Mouse (Mus musculus) adrenal gland (tissue): ENCODE results near the gene Dusp14.

Experiments used
- intact Hi-C: fragments of 180-260 bp; cut with DNase I; formaldehyde crosslinking; loops from one replicate; pipeline ENCODE4 v1.15.1; 2025

Dusp14 gene

DNA sequence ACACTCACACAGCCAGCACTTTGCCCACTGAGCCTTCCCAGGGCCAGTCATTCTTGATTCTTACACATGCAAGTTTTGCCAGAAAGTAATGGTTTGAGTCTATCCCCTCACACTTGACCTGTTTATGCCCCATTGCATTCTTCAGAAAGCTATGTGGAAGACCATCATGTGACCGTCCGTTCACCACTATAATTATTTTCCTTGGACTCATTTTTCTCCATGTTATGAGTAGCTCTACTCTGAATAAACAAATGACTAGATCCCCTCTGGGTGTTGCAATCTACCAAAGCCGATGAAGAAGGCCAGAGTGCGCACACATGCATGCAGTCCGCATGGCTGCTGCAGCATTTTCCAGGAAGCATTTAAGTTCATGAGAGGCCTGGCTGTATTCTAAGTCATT lies 41.8 kb downstream of the Dusp14 start:
- intact Hi-C loops, result no loop called here

DNA sequence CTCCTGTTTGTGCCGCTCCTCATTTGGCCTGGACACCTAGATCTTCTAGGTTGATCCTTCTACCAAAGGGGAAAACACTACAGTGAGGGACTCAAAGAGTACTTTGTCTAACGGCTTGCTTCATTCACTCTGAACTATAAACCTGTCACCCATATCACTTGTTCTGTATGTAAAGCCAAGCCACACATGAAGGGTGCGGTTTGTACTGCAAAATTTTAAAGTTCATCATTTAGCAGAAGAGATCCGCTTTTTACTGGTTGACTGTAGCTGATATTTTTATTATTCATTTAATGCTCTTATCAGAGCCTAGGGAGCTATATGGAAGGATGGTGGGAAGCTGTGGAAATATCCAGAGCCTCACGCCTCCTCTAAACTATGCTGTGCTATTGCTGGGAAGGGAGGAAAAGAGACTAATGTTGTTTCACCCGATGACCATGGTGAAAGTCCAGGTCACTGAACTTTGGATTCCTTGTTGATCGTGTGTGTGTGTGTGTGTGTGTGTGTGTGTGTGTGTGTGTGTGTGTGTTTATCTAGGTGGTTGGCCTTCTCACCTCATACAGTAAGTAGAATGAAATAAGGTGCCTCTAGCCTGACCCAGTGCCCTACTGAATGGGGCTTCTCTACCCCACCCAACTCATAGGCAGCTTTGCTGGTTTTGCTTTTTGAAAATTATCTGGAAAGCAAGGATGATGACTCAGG lies 52.1 kb downstream of the Dusp14 start:
- intact Hi-C loops, result no loop called here

DNA sequence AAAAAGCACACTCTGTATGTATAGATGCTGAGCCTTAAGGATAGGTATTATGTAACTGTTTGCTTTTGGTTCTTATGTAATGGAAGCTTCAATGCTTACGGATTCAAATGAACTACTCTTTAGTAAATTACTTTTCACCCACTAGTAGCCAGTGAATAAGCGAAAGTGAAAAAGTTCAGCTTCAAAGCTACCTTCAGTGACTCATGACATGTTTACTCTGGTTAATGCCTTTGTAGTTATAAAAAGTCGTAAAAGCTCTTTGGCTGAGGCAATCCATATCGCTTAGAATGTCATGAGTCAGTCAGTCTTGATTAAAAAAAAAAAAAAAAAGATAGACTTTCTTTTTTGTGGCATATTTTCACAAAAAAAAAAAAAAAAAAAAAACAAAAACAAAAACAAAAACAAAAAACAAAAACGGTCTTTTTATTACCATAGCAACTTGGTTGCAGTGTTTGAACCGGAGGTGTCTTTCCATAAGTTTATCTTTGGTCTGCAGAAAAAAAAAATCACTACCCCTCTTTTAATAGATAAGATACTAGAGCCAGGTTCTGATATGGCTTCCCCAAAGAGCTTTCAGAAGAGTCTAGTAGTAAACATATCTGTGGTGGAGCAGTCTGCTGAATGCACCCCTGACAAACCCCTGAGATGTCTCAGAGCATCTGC lies 52.8 kb downstream of the Dusp14 start:
- intact Hi-C loops, result no loop called here

DNA sequence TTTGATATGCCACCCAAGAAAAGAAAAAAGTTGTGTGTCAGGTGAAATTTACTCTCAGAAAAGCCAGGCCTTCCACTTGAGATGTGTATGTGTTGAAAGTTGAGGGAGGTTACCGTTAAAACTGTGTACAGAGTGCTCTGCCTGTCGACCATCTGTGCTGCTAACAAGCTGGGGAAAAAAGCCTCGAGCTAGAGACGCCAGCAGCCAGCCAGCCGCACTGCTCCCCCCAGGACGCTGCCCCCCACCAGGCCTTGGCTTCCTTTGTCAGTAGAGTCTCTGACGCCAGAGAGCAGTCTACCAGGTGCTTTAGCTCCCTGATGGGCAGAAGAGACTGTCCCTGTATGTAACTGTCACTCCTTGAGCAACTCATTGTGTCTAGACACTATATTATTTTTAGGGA lies 56.0 kb downstream of the Dusp14 start:
- intact Hi-C loops, result no loop called here

DNA sequence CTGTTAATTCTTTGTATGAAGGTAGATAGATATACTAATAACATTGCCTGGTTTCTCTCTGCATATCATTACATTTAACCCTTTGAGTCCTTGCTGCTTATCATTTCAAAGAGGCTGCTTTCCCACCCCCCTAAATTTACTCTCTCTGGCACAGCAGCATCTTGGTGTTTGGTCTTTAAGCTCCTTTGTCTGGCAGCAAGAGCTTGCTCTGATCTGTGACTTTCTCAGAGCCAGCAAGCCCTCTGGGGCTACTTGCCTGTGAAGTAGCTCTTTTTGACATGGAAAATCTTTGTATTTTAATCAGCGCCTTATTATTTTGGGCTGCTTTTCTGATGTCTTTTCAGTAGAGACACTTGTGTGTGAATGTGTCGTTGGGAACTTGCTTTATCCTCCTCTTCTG lies 57.5 kb downstream of the Dusp14 start:
- intact Hi-C loops, result no loop called here

DNA sequence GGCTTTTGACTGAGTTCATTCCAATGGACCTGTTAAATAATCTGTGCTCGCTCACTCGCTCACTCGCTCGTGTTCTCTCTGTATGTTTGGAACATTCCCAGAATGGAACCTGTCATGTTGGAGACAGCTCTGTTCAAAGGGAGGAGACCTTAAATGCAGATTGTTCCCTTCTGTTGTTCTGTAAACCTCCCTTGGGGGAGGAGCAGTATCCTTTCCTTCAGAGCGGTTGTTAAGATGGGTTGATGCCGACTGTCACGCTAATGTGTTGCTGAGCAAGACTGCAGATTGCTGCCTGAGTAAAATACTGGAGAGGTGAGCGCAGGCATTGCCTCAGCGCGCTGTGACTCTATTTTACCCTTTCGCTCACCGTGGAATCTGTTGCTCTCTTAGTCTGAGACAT lies 58.0 kb downstream of the Dusp14 start:
- intact Hi-C loops, result no loop called here

DNA sequence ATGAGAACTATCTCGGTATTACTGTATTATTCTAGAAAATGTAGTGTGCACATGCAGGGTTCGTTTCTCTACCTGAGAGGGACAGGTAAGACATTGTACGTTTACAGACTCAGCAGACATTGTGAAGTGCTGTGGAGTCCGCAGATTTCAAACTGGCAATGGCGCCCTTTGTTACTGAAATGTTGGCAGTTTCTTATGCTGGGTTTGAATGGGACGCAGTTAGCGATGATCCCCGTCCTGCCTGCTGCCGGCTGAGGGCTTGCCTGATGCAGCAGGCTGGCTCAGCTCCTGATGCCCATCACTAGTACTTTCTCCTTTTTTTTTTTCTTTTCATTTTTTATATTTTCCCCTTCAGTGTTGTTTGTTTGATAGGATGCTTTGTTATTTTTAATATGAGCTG lies 58.6 kb downstream of the Dusp14 start:
- intact Hi-C loops, result no loop called here

DNA sequence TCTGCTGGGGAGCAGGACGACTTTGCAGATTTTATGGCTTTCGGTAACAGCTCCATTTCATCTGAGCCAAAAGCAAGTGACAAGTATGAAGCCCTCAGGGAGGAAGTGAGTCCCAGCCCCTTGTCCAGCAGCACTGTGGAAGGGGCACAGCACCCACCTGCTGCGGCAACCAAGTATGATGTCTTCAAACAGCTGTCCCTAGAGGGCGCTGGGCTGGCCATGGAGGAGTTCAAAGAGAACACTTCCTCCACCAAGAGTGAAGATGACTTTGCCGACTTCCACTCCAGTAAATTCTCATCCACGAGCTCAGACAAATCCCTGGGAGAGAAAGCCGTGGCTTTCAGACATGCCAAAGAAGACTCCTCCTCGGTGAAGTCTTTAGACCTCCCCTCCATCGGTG lies 60.1 kb downstream of the Dusp14 start:
- intact Hi-C loops, result no loop called here

DNA sequence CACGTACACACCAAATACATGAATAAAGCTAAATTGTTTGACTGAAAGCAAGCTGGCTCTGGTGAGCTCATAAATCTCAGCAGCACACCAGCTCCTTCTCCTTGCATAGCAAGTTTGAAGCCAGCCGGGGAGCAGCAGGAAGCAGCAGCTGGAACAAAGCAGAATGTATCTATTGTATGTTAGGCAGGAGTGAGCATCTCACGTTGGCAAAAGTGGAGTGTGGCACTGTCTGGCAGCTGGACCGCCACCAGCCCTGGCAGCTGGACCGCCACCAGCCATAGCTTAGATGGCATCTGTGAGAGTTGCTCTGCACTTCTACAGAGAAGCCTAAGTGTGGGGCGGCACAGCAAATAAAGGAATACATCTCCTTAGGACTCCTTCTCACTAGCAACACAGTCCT lies 65.1 kb downstream of the Dusp14 start:
- intact Hi-C loops, result no loop called here

DNA sequence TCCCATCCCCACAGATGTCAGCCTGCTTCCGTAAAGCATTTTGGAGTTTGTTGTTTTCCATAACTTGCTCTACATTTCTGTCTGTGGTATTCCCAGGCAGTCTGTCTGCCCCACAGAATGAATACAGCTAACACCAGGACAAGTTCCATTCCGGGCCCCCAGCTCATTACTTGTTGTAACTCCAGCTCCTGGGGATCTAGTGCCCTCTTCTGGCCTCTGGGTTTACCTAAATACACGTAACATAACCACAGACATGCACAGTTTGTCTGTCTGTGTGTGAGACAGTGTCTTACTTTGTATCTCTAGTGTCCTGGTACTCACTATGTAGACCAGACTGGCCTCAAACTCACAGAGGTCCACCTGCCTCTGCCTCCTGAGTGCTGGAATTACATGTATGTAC lies 67.8 kb downstream of the Dusp14 start:
- intact Hi-C loops, result no loop called here

DNA sequence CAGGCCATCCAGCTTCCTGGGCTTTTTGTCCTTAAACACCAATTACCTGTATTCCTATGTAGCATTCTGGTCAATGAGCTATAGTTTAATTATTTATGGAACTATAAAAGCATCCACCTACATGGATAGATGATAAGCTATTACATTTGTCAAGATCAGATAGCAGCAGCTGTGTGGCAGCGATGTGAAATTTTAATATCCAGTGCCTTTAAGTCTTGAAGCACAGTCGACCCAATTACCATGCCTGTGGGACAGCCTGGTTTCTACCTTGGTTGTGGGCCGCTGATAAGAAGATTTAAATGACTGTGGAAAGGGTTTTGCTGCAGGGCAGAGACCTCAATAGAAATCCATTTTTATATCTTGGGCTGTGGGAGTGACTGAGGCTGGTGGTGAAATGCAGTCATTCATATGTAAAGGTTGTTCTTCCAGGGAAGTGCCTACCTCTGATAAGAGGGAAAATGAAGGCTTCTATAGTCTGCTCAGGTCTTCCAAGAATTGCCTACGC lies 69.6 kb downstream of the Dusp14 start:
- intact Hi-C loops, result no loop called here

DNA sequence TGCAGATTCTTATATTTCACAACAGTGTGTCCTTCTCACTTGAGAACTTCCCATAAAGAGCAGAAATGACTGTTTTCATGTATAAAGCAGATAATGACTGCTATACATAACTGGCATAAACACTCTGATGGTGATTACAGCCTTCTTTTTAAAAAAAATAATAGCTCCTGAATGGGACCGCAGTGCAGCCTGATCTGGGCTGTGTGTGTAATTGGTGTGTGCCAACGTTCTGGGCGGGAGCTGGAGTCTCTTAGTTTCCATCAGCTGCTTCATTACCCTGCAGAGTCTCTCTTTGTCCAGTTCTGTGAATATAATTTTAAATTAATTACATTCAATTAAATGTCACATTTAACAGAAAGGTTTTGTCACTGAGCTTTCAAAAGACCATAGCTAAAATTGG lies 70.1 kb downstream of the Dusp14 start:
- intact Hi-C loops, result no loop called here
